Mouse (Mus musculus) midbrain, embryonic 16.5 days (tissue): ENCODE measurements at regions not wholly inside any gene's neighbourhood (a gene's known extent, or its start where the extent isn't known, plus 50 kb on each side); places are given as distances from the start of the nearest gene placed in this dataset.
A peak's percentile ranks its signal among the peaks of the same experiment; 100 is the strongest.

Source experiments
- ATAC-seq: fragments of 200-750 bp; cut with Nextera tagmentation; 2 replicates; pipeline ENCODE4 v1.8.0; 2017; ENCODE audit warnings: moderate TSS enrichment
- H3K27ac ChIP-seq: fragments of 300-500 bp; sonication (generic); 2 replicates; pipeline ENCODE4 v1.5.1; 2014; ENCODE audit warnings: mild to moderate bottlenecking, low read length, mixed read lengths
- H3K27me3 ChIP-seq: fragments of 300-500 bp; sonication (generic); 2 replicates; pipeline ENCODE4 v1.6.1; 2014; ENCODE audit warnings: low read depth, low read length, mixed read lengths; ENCODE audit not compliant: control insufficient read depth, insufficient read depth
- H3K36me3 ChIP-seq: fragments of 300-500 bp; sonication (generic); 2 replicates; pipeline ENCODE4 v1.6.1; 2014; ENCODE audit warnings: mild to moderate bottlenecking, low read length, moderate library complexity, mixed read lengths; ENCODE audit not compliant: control insufficient read depth, insufficient read depth
- H3K4me1 ChIP-seq: fragments of 300-500 bp; sonication (generic); 2 replicates; pipeline ENCODE4 v1.6.1; 2014; ENCODE audit warnings: mild to moderate bottlenecking, low read length, mixed read lengths; ENCODE audit not compliant: control insufficient read depth, insufficient read depth
- H3K4me2 ChIP-seq: fragments of 300-500 bp; sonication (generic); 2 replicates; pipeline ENCODE4 v1.6.1; 2014; ENCODE audit warnings: mild to moderate bottlenecking, low read length, mixed read lengths
- H3K4me3 ChIP-seq: fragments of 300-500 bp; sonication (generic); 2 replicates; pipeline ENCODE4 v1.5.1; 2014; ENCODE audit warnings: low read depth, mild to moderate bottlenecking, low read length, moderate library complexity, mixed read lengths
- H3K9ac ChIP-seq: fragments of 300-500 bp; sonication (generic); 2 replicates; pipeline ENCODE4 v1.6.1; 2014; ENCODE audit warnings: low read depth, low read length, mixed read lengths
- H3K9me3 ChIP-seq: fragments of 300-500 bp; sonication (generic); replicated peaks from 2 replicates; pipeline ENCODE4 v1.6.1; 2014; ENCODE audit warnings: mild to moderate bottlenecking, low read length, mixed read lengths; ENCODE audit not compliant: control insufficient read depth, poor library complexity, severe bottlenecking
- WGBS: fragments of 180-500 bp; shearing (Covaris S2); extraction: QIAGEN DNeasy Blood & Tissue Kit; methylation state at CpG from one replicate; pipeline ENCODE4 v1.1.7; 2014; 5-methylcytosine and 5-hydroxymethylcytosine counted together

DNA sequence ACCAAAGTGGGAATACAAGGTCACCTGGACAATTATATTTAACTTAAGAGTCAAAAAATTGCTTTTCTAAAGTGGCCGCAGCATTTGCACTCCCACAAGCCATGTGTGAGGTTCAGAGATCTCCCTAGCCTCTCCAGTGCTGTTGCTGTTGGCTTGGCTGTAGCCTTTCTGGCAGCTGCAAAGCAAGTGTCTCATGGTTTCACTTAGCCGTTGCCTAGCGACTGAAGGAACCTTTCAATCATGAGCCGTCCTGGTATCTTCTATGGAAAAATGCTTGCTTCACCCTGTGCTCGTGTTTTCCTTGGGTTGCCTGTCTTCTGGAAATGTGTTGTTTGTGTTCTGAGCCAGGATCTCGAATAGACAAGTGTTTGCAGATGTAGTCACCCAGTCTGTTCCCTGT lies 367.9 kb downstream of the Glrx3 start:
- H3K9me3 ChIP-seq, result no peaks in the 10 kb centered on the region
- no peak for ATAC-seq
- no peak overlapping the region for H3K9ac ChIP-seq
- no peak overlapping the region for H3K4me2 ChIP-seq
- no peaks in the 10 kb centered on the region for H3K27me3 ChIP-seq
- H3K27ac ChIP-seq, result no peak overlapping the region
- no peaks in the 10 kb centered on the region for H3K36me3 ChIP-seq
- WGBS, result 33% methylated on average over 6 of the region's 6 CpGs
- H3K4me3 ChIP-seq, result no peak overlapping the region
- H3K4me1 ChIP-seq, result peaks cover 8% of the 10 kb centered on the region

DNA sequence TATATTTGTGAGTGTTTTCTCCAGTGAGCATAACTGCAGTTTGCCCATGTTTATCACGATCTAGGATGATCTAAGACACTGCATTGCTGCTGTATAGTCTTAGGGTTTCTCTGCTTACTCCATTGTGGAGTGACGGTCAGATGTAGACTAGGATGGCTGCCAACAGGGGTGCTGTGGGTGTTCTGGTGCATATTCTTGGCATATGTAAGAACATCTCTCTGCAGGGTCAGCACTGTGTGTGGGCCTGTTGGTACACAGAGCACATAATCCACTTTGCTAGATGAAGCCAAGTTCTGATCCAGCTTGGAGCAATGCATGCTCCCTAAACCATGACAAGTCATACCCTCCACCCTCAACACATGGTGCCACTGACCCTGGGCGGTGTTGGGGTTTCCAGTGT lies 375.4 kb downstream of the Glrx3 start:
- WGBS, result 83% methylated on average over 3 of the region's 3 CpGs
- Histone ChIP-seq H3K27ac (no peak overlapping the region), H3K9ac (no peak overlapping the region), H3K36me3 (no peaks in the 10 kb centered on the region), H3K4me2 (no peak overlapping the region), H3K27me3 (no peaks in the 10 kb centered on the region), H3K4me3 (no peak overlapping the region), H3K4me1 (no peaks in the 10 kb centered on the region), H3K9me3 (no peaks in the 10 kb centered on the region)
- no peak for ATAC-seq

DNA sequence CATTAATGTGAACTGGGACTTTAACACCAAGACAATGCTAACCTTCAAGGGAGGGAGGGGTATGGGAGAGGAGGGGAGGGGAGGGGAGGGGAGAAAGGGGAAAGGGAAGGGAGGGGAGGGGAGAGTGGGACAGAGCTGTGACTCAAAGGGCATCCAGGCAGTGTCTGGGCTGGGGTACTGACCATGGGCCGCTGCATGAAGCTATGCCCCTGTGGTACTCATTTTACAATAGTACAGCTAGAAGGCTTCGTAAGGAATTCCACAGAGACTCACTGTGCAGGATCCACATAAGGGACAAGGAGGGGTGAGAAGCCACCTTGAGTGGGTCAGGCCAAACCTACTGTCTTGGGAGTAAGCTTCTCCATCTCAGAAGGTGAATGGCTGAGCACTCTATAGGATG lies 403.1 kb downstream of the Glrx3 start:
- H3K27ac ChIP-seq, result no peak overlapping the region
- no peak overlapping the region for H3K9ac ChIP-seq
- no peaks in the 10 kb centered on the region for H3K36me3 ChIP-seq
- no peak overlapping the region for H3K4me2 ChIP-seq
- 78% methylated on average over 2 of the region's 2 CpGs for WGBS
- H3K4me3 ChIP-seq, result no peak overlapping the region
- no peaks in the 10 kb centered on the region for H3K9me3 ChIP-seq
- H3K27me3 ChIP-seq, result no peaks in the 10 kb centered on the region
- no peaks in the 10 kb centered on the region for H3K4me1 ChIP-seq
- ATAC-seq, result no peak

DNA sequence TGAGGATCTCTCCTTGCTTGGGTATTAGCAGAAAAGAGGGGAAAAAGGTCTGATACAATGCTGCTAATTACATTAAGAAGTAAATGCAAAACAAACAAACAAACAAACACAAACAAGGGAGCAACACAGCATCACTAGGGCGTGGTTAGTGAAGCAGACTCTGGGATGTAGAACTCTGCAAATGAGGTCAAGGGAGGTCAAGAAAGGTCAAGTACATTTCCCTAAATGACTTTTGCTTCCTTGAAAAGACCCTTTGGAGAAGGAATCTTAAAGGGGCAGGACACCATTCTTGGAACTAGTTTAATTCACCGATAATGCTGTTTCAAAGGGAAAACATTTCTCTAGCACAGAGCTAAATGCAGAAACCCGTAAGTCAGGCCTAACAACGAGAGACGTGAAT lies 403.6 kb downstream of the Glrx3 start:
- Histone ChIP-seq H3K36me3 (no peaks in the 10 kb centered on the region), H3K9me3 (no peaks in the 10 kb centered on the region), H3K4me2 (no peak overlapping the region), H3K9ac (no peak overlapping the region), H3K4me3 (no peak overlapping the region), H3K4me1 (no peaks in the 10 kb centered on the region), H3K27ac (no peak overlapping the region), H3K27me3 (no peaks in the 10 kb centered on the region)
- no peak for ATAC-seq
- 54% methylated on average over 5 of the region's 5 CpGs for WGBS

DNA sequence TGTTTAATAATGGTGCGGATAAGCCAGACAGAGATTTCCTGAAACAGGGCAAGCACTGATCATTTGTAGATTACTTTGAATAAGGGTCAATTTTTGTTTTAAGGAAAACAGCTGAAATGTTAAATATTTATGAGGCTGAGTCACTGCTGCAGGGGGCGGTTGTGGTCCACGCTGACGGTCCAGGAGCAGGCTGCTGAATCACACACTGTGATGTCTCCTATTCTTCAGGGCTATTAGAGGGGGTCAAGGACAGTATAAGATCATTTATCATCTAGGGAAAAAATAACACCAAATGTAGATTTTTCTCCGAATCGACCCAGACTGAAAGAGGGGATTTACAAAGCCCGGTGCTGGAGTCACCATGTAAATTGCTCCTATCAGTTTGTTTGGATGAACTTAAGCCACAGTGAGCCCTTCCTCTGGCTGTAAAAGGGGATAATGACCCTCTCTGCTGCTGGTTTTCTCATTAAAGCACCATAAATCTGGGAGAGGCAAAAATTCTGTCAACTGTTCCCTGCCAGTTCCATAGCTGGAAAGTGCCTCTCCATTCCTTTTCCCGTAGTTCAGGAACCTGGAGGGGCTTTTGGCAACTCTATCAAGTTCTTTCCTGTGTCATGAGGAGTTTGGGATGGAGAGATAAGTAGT lies 404.2 kb downstream of the Glrx3 start:
- H3K4me3 ChIP-seq, result no peak overlapping the region
- no peaks in the 10 kb centered on the region for H3K9me3 ChIP-seq
- ATAC-seq, result no peak
- H3K4me1 ChIP-seq, result no peaks in the 10 kb centered on the region
- H3K36me3 ChIP-seq, result no peaks in the 10 kb centered on the region
- no peaks in the 10 kb centered on the region for H3K27me3 ChIP-seq
- no peak overlapping the region for H3K27ac ChIP-seq
- 36% methylated on average over 8 of the region's 8 CpGs for WGBS
- H3K9ac ChIP-seq, result no peak overlapping the region
- H3K4me2 ChIP-seq, result no peak overlapping the region

DNA sequence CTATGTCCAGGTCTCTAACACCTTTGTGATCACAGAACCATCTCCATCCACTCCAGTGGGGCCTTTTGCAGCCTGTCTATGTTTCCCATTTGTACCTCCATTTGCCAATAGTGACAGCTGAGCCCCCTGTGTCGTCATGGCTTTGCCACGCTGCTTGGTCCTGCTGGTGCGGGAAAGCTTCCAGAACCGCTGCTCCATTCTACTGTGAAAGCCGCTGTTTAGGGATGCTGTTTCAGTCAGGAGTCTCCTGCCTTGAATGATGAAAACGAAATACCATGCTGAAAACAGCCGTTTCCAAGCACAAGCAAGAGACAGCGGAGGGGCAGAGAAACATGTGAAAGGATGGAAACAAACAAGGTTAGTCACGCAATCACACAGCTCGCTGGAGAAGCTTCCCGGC lies 410.4 kb downstream of the Glrx3 start:
- ATAC-seq, result no peak

DNA sequence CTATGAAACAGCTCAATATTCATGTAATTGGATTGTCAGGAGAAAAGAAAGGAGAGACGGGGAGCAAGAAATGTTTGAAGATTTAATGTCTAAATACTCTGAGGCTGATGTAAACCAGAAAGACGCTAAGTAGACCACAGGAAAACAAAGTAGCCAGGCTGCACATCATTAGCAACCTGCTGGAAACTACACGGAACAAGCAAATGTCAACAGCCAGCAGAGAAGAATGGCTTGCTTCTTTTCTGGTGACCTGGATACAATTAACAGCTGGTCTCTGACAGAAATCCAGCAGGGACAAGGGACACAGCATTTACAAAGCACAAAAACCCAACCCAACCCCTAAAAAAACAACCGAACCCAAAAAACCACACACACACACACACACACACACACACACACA lies 413.6 kb downstream of the Glrx3 start:
- Histone ChIP-seq H3K4me2 (no peak overlapping the region), H3K4me1 (peaks cover 12% of the 10 kb centered on the region; the same call in 1 of the 2 replicates), H3K4me3 (no peak overlapping the region), H3K9me3 (no peaks in the 10 kb centered on the region), H3K27me3 (no peaks in the 10 kb centered on the region), H3K9ac (no peak overlapping the region), H3K27ac (no peak overlapping the region), H3K36me3 (no peaks in the 10 kb centered on the region)
- 18% methylated on average over 4 of the region's 4 CpGs for WGBS
- ATAC-seq, result no peak

More for the DNA sequence above, 410.4 kb downstream of the Glrx3 start:
- Histone ChIP-seq H3K9ac (no peak overlapping the region), H3K9me3 (no peaks in the 10 kb centered on the region), H3K36me3 (no peaks in the 10 kb centered on the region), H3K27me3 (no peaks in the 10 kb centered on the region), H3K4me1 (peaks cover 12% of the 10 kb centered on the region; the same call in 1 of the 2 replicates), H3K4me2 (no peak overlapping the region), H3K27ac (peak overlapping the region; percentile 18; the same call in 1 of the 2 replicates), H3K4me3 (no peak overlapping the region)
- 35% methylated on average over 11 of the region's 11 CpGs for WGBS

DNA sequence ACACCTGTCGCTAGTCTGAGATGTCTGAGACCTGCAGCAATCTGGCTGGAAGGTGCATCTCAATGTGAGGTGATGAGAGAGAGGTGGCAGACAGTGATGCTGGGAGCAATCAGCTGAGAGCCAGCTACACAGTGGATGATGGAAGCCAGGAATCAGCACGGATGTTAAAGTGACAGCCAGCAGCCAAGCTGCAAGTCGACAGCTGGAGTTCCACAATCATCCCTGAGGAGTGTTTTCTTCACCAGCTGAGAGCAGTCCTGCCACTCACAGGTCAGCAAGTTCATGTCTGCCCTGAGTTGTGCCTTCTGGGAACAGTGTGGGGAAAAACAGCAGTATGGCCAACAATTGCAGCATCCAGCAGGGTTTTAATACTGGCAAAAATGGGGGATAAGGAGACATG lies 422.3 kb downstream of the Glrx3 start:
- no peaks in the 10 kb centered on the region for H3K36me3 ChIP-seq
- no peak overlapping the region for H3K9ac ChIP-seq
- H3K4me3 ChIP-seq, result no peak overlapping the region
- H3K9me3 ChIP-seq, result no peaks in the 10 kb centered on the region
- no peaks in the 10 kb centered on the region for H3K27me3 ChIP-seq
- no peak overlapping the region for H3K4me2 ChIP-seq
- no peak for ATAC-seq
- WGBS, result 74% methylated on average over 3 of the region's 3 CpGs
- no peak overlapping the region for H3K27ac ChIP-seq
- no peaks in the 10 kb centered on the region for H3K4me1 ChIP-seq

DNA sequence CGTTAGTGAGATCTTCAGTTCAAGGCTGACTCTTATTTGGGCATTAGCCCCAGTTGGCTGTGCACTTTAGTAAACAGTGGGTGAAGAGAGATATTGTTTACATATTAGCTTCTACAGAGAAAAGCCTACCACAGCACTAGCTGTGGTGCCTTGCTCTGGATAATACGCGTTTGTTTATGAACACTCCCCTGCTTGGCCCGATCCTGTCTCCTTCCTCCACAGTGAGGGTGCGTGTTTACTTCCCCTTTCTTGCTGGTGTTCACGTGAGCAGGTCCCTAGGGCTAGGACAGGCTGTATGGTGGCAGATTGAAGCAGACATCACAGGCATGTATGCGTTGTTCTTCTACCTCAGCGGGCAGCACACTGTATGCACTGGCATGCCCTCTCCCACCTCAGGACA lies 423.1 kb downstream of the Glrx3 start:
- WGBS, result 80% methylated on average over 8 of the region's 8 CpGs
- Histone ChIP-seq H3K4me3 (no peak overlapping the region), H3K27me3 (no peaks in the 10 kb centered on the region), H3K4me1 (no peaks in the 10 kb centered on the region; the same call in 1 of the 2 replicates), H3K4me2 (no peak overlapping the region), H3K27ac (no peak overlapping the region), H3K9me3 (no peaks in the 10 kb centered on the region), H3K36me3 (no peaks in the 10 kb centered on the region), H3K9ac (no peak overlapping the region)
- ATAC-seq, result no peak
